Mouse (Mus musculus) neural tube, embryonic 14.5 days (tissue): Measurements from ENCODE around the gene Utp20. TPM values are rescaled to one million over a fixed set of nuclear protein-coding genes. Genes with fewer than 3 reads are reported as not detected.
A peak's percentile ranks its signal among the peaks of the same experiment; 100 is the strongest.

ENCODE experiments used
- ATAC-seq: fragments of 200-750 bp; cut with Nextera tagmentation; 2 replicates; pipeline ENCODE4 v1.8.0; 2017; ENCODE audit warnings: low read depth, mild to moderate bottlenecking, moderate TSS enrichment, moderate library complexity
- H3K27ac ChIP-seq: fragments of 300-500 bp; sonication (generic); 2 replicates; pipeline ENCODE4 v1.5.1; 2014; ENCODE audit warnings: low read depth, mild to moderate bottlenecking, control low read depth, low read length, moderate library complexity, mixed read lengths
- H3K27me3 ChIP-seq: fragments of 300-500 bp; sonication (generic); 2 replicates; pipeline ENCODE4 v1.6.1; 2014; ENCODE audit warnings: low read length; ENCODE audit not compliant: control insufficient read depth, insufficient read depth
- H3K36me3 ChIP-seq: fragments of 300-500 bp; sonication (generic); 2 replicates; pipeline ENCODE4 v1.6.1; 2014; ENCODE audit warnings: low read length, mixed read lengths; ENCODE audit not compliant: control insufficient read depth, insufficient read depth
- H3K4me1 ChIP-seq: fragments of 300-500 bp; sonication (generic); 2 replicates; pipeline ENCODE4 v1.6.1; 2014; ENCODE audit warnings: low read length; ENCODE audit not compliant: control insufficient read depth, insufficient read depth
- H3K4me2 ChIP-seq: fragments of 300-500 bp; sonication (generic); 2 replicates; pipeline ENCODE4 v1.6.1; 2014; ENCODE audit warnings: mild to moderate bottlenecking, low read depth, low read length, control low read depth
- H3K4me3 ChIP-seq: fragments of 300-500 bp; sonication (generic); 2 replicates; pipeline ENCODE4 v1.5.1; 2014; ENCODE audit warnings: low read depth, low read length, control low read depth, mixed read lengths
- H3K9ac ChIP-seq: fragments of 300-500 bp; sonication (generic); replicated peaks from 2 replicates; pipeline ENCODE4 v1.6.1; 2014; ENCODE audit warnings: low read depth, mild to moderate bottlenecking, control low read depth, low read length, mixed read lengths
- H3K9me3 ChIP-seq: fragments of 300-500 bp; sonication (generic); 2 replicates; pipeline ENCODE4 v1.6.1; 2016; ENCODE audit warnings: low read length; ENCODE audit not compliant: control insufficient read depth
- WGBS: fragments of 180-500 bp; shearing (Covaris S2); extraction: QIAGEN DNeasy Blood & Tissue Kit; methylation state at CpG from one replicate; pipeline ENCODE4 v1.1.7; 2014; 5-methylcytosine and 5-hydroxymethylcytosine counted together
- polyA plus RNA-seq: library from polyadenylated mRNA; unstranded; fragments of >200 nt; fragmentation: Nextera tagmentation; extraction: Ambion mirVana; gene quantifications from 2 replicates; pipeline ENCODE4 v1.2.1, GENCODE M21; 2014

Gene Utp20
- polyA plus RNA-seq, 1 experiment from 2014 or later = 12.9 TPM

DNA sequence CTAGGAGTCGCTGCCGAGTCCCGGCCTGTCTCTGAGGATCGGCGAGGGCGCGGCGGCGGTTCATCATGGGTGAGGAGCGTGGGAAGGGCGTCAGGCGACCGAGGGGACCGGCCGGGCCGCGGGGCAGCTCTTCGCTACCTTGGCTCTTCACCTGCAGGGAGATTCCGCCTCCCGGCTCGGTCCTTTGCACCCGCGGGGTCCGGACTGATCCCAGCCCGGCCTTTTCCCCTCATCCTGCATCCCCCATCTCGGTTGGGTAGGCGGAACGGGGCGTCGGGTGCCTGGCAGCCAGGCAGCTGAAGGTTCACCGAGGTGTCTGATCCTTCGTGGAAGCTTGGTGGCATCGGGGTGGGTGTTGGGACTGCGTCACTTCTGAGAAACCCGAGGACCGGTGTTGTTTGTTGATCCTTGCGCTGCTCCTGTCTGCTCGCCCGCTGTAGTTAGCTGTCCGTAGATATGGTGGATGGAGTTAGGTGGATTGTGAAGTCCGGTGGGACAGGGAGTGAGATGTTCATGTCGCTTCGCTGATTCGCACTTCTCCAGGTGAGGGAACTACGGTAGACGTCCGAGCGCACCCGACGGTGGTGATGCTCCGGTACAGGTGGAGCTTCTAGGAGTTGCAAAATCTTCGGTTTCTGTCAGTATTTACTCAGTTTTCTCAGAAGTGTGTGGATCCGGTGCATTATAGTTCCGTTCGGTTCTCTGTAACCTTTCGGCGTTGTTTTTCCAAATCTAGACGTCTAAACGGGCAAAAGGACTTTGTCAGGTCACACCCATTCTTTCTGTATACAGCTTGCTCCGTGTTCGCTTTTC lies 94.9 kb downstream of the Utp20 start:
- Histone ChIP-seq H3K27ac (peak overlapping the region; percentile 49; the same call in 1 of the 2 replicates), H3K9ac (peak overlapping the region; percentile 83), H3K9me3 (no peaks in the 10 kb centered on the region), H3K4me3 (peak overlapping the region; percentile 76), H3K4me2 (peak overlapping the region; percentile 91), H3K27me3 (no peaks in the 10 kb centered on the region), H3K36me3 (no peaks in the 10 kb centered on the region), H3K4me1 (peaks cover 9% of the 10 kb centered on the region)
- no peak; the same call in none of the 2 replicates for ATAC-seq
- WGBS = 3% methylated on average over 39 of the region's 61 CpGs

DNA sequence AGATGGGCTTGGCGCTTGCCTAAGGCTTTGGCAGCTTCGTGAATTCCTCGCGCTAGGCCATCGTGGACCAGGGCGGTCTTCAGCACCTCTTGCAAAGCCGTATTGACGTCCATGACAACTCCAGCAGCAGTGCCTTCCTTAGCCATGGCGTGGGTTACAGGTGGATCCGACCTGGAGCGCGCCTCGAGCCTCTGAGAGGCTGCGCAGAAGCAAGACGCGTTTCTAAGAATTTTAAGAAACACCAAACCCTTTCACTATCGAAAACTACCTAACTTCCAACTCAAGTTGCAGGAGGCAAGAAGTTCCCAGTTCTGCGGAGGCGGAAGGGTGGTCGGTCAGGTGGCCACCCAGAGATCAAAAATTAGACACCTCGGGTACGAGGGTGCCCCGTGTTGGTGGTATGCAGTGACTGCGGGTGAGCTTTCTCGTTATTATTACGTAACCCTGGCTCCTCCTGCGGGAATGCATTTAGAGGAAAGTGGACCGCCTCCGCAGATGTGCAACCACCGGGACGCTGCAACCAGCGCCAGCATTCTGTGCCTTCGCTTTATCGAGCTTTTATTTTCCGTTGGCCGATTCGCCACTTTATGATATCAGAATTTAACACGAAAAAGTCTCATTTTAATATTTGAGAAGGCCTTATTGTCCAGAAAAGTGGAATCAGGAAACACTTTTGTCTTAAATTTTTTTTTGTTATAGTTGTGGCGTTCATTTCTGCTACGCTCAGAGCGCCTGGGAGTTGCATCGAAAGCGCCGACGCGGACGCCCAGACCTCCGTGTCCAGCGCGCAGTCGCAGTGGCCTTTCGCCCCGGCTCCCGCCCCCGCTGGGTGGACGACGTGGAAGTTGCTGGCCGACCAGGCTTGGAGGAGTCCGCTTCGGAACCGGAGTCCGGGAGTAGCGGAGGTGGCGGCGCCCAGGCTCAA lies 95.8 kb downstream of the Utp20 start, which contains the start of gene Arl1:
Arl1 (plus strand) TSS at position 288 of the 925 bp plus-strand sequence.
- Histone ChIP-seq H3K4me2 (peak within 1 kb of the TSS; percentile 91), H3K4me3 (peak within 1 kb of the TSS; percentile 76), H3K36me3 (no peaks in the 10 kb centered on the region), H3K9me3 (no peaks in the 10 kb centered on the region), H3K9ac (peak within 1 kb of the TSS; percentile 83), H3K4me1 (peaks cover 9% of the 10 kb centered on the region), H3K27ac (peak within 1 kb of the TSS; percentile 49), H3K27me3 (no peaks in the 10 kb centered on the region)
- under 1% methylated on average over 65 of the region's 65 CpGs for WGBS
- peak; percentile 98 for ATAC-seq

DNA sequence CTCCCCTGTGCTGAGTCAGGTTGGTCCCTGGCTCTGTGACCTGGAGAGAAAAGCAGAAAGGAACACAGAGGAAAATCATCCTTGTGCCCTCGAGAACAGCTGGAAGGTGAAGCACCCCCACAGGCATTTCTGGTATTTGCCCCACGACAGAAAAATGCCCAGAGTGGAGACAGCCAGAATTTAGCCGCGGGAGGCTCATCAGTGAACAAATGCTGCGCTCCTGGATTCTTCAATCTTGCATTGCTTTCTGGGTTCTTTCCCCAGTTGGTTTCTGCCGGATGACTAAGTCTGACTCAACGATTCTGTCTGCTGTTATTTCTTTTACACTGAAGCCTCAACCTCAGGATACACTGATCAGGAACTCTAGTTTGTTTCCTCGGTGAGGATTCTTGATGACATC lies 98.4 kb downstream of the Utp20 start:
- Histone ChIP-seq H3K4me1 (peaks cover 9% of the 10 kb centered on the region), H3K27me3 (no peaks in the 10 kb centered on the region), H3K9me3 (no peaks in the 10 kb centered on the region), H3K4me2 (no peak overlapping the region), H3K4me3 (no peak overlapping the region), H3K9ac (no peak overlapping the region), H3K36me3 (no peaks in the 10 kb centered on the region), H3K27ac (no peak overlapping the region)
- WGBS = 73% methylated on average over 8 of the region's 8 CpGs
- ATAC-seq = no peak

DNA sequence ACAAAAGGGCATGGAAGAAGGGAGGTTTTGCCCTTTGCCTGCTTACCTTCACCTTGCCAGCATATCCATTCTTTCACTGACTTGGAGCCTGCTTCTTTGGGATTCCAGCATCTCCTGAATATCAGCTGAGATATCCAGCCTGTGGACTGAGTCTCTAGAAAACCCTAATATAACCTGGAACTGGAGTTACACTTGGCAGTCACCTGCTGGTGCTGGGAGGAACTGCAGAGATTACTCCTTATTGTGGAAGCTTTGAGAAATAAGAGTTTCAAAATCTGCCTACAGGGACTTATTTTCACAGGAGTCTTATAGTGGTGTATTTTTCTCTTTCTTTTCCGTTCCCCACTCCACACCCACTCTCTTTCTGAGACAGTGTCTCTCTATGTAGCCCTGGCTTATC lies 99.5 kb downstream of the Utp20 start:
- Histone ChIP-seq H3K27ac (no peak overlapping the region), H3K27me3 (no peaks in the 10 kb centered on the region), H3K9me3 (no peaks in the 10 kb centered on the region), H3K9ac (no peak overlapping the region), H3K4me3 (no peak overlapping the region), H3K36me3 (no peaks in the 10 kb centered on the region), H3K4me2 (no peak overlapping the region), H3K4me1 (peaks cover 5% of the 10 kb centered on the region)
- ATAC-seq = no peak
- 63% methylated on average over 1 of the region's 1 CpGs for WGBS

DNA sequence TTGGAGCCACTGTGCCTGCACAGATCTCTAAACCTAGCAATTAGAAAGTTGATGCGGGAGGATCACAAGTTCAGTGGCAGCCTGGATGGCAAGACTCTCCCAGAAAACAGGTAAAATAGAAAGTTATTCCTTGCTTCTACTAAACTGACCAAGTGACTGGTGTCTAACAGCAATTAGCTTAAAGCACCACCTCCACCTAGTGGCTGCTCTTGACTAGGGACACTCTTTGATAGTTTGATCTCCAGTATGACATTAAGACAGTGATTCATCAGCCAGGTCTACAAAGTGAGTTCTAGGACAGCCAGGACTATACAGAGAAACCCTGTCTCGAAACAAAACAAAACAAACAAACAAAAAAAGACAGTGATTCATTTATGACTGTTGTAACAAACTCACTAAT lies 101.3 kb downstream of the Utp20 start:
- WGBS = 66% methylated on average over 2 of the region's 2 CpGs
- Histone ChIP-seq H3K9ac (no peak overlapping the region), H3K4me1 (0 out of 2 replicates have a peak, but pooled peaks cover 2% of the 10 kb centered on the region), H3K36me3 (no peaks in the 10 kb centered on the region), H3K27ac (no peak overlapping the region), H3K4me3 (no peak overlapping the region), H3K27me3 (no peaks in the 10 kb centered on the region), H3K9me3 (no peaks in the 10 kb centered on the region), H3K4me2 (no peak overlapping the region)
- no peak for ATAC-seq

DNA sequence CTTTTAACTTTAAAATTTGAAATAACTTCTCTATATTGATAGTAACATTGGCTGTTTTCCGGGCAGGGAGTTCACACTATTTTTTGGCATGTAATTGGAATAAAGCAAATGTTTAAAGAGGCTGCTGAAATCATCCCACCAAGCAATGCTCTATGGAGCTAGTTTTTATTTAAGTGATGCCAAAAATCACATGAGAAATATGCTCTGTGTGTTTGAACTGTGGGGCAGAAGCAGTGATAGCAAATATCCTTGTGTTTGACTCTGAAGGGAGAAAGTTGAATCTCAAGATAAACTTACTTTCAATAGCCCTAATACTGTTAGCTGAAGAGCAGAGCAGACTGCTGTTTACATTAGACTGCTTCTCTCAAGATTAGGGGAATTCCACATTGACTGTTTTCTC lies 107.0 kb downstream of the Utp20 start:
- no peak for ATAC-seq

DNA sequence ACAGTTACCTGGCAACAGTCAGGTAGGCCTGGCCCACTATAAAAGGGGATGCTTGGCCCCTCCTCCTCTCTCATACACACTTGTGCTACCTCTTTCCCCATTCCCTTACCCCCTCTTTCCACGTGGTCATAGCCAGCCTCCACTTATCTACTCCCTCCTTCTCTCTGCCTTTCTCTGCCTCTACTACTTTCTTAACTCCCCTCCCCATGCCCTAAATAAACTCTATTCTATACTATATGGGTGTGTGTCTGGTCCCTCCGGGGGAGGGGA lies 108.9 kb downstream of the Utp20 start:
- Histone ChIP-seq H3K4me1 (no peaks in the 10 kb centered on the region), H3K4me2 (no peak overlapping the region)
- 60% methylated on average over 2 of the region's 2 CpGs for WGBS

More for the DNA sequence above, 107.0 kb downstream of the Utp20 start:
- H3K4me3 ChIP-seq = no peak overlapping the region
- no peaks in the 10 kb centered on the region for H3K4me1 ChIP-seq
- no peak overlapping the region for H3K27ac ChIP-seq
- no peak overlapping the region for H3K4me2 ChIP-seq
- H3K36me3 ChIP-seq = no peaks in the 10 kb centered on the region
- no peaks in the 10 kb centered on the region for H3K9me3 ChIP-seq
- H3K9ac ChIP-seq = no peak overlapping the region
- H3K27me3 ChIP-seq = no peaks in the 10 kb centered on the region
- 82% methylated on average over 1 of the region's 1 CpGs for WGBS

DNA sequence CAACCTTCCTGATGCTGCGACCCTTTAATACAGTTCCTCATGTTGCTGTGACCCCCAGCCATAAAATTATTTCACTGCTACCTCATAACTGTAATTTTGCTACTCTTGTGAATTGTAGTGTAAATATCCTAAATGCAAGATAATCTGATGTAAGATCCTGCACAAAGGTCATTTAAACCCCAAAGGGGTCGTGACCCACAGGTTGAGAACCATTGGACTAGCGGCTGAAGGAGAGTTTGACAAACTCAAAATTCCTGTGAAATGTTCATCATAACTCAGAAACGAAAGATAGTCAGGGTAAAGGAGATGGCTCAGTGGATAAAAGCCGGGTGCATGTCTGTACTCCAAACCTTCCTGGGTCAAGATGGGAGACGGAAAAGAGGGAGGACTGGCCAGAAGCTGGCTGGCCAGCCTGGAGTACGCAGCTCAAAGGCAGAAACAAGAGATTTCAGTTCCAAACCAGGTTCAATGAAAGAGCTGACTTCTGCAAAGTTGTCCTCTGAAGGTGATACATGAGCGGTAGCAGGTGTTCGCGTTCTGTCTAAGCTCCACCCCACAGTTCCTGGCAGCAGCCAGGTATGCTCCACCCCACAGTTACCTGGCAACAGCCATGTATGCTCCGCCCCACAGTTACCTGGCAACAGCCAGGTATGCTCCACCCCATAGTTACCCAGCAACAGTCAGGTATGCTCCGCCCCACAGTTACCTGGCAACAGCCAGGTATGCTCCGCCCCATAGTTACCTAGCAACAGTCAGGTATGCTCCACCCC lies 109.4 kb downstream of the Utp20 start:
- ATAC-seq = no peak
- 54% methylated on average over 13 of the region's 13 CpGs for WGBS
- Histone ChIP-seq H3K4me2 (no peak overlapping the region), H3K27ac (no peak overlapping the region), H3K9me3 (no peaks in the 10 kb centered on the region), H3K9ac (no peak overlapping the region), H3K4me3 (no peak overlapping the region), H3K27me3 (no peaks in the 10 kb centered on the region), H3K4me1 (no peaks in the 10 kb centered on the region), H3K36me3 (no peaks in the 10 kb centered on the region)

More for the DNA sequence above, 108.9 kb downstream of the Utp20 start:
- no peak for ATAC-seq
- Histone ChIP-seq H3K27ac (no peak overlapping the region), H3K27me3 (no peaks in the 10 kb centered on the region), H3K9ac (no peak overlapping the region), H3K9me3 (no peaks in the 10 kb centered on the region), H3K4me3 (no peak overlapping the region), H3K36me3 (no peaks in the 10 kb centered on the region)
